Mouse (Mus musculus): ENCODE measurements around the gene Lsm14b. TPM values are rescaled to one million over a fixed set of nuclear protein-coding genes. Genes with fewer than 3 reads are reported as not detected.

Gene Lsm14b
- polyA plus RNA-seq (2012; rRNA removed) = 45.3 and 49.5 TPM in 2 replicates

GRCm38 (mm10) chr2:180024401-180025098, at the start of gene Lsm14b:
Lsm14b (plus strand) TSS chr2:180024987.
- H3K27ac ChIP-seq (ENCODE audit: control insufficient read depth, insufficient read depth, low read length) = peak within 1 kb of the TSS; percentile 48
- peaks cover 5% of the 10 kb centered on the region; the same call in 1 of the 2 replicates for H3K36me3 ChIP-seq (ENCODE audit: control insufficient read depth, insufficient read depth, low read length)
- peak; percentile 99 for DNase-seq
- TF ChIP-seq CTCF (IDR thresholded peaks at IDR 0.05; ENCODE audit: borderline replicate concordance, control insufficient read depth, extremely low read depth, insufficient read depth, low read length, poor library complexity) (peak; percentile 60; the same call in 1 of the 2 replicates), POLR2A (IDR thresholded peaks at IDR 0.05; ENCODE audit: control insufficient read depth, extremely low read depth, insufficient read depth, low read length, poor library complexity) (peak; percentile 83)
- no peaks in the 10 kb centered on the region for H3K27me3 ChIP-seq (ENCODE audit: control insufficient read depth, insufficient read depth, low read length)
- under 1% methylated on average over 73 of the region's 80 CpGs for WGBS
- H3K4me1 ChIP-seq (replicated peaks; ENCODE audit: control insufficient read depth, insufficient read depth, low read length) = peaks cover 26% of the 10 kb centered on the region
- peak within 1 kb of the TSS; percentile 89 for H3K4me3 ChIP-seq (ENCODE audit: control insufficient read depth, insufficient read depth, low read length)

GRCm38 (mm10) chr2:179975851-179976250, 48.9 kb upstream of the Lsm14b start:
- no peak overlapping the region for H3K27ac ChIP-seq (ENCODE audit: control insufficient read depth, insufficient read depth, low read length)
- peak overlapping the region; percentile 14; the same call in 1 of the 2 replicates for H3K4me3 ChIP-seq (ENCODE audit: control insufficient read depth, insufficient read depth, low read length)
- no peaks in the 10 kb centered on the region for H3K27me3 ChIP-seq (ENCODE audit: control insufficient read depth, insufficient read depth, low read length)
- peak; percentile 26 for DNase-seq
- TF ChIP-seq POLR2A (IDR thresholded peaks at IDR 0.05; ENCODE audit: control insufficient read depth, extremely low read depth, insufficient read depth, low read length, poor library complexity) (no peak), CTCF (IDR thresholded peaks at IDR 0.05; ENCODE audit: borderline replicate concordance, control insufficient read depth, extremely low read depth, insufficient read depth, low read length, poor library complexity) (no peak)
- 41% methylated on average over 82 of the region's 82 CpGs for WGBS
- H3K4me1 ChIP-seq (replicated peaks; ENCODE audit: control insufficient read depth, insufficient read depth, low read length) = peaks cover 27% of the 10 kb centered on the region
- H3K36me3 ChIP-seq (ENCODE audit: control insufficient read depth, insufficient read depth, low read length) = no peaks in the 10 kb centered on the region

- peak overlapping the region; percentile 89 for H3K4me3 ChIP-seq (ENCODE audit: control insufficient read depth, insufficient read depth, low read length)
- no peak overlapping the region for H3K27ac ChIP-seq (ENCODE audit: control insufficient read depth, insufficient read depth, low read length)
- no peaks in the 10 kb centered on the region for H3K36me3 ChIP-seq (ENCODE audit: control insufficient read depth, insufficient read depth, low read length)
- H3K27me3 ChIP-seq (ENCODE audit: control insufficient read depth, insufficient read depth, low read length) = no peaks in the 10 kb centered on the region
- TF ChIP-seq POLR2A (IDR thresholded peaks at IDR 0.05; ENCODE audit: control insufficient read depth, extremely low read depth, insufficient read depth, low read length, poor library complexity) = no peak
- no peak for TF ChIP-seq CTCF (IDR thresholded peaks at IDR 0.05; ENCODE audit: borderline replicate concordance, control insufficient read depth, extremely low read depth, insufficient read depth, low read length, poor library complexity)
- DNase-seq = no peak
- 16% methylated on average over 54 of the region's 54 CpGs for WGBS
- peaks cover 27% of the 10 kb centered on the region for H3K4me1 ChIP-seq (replicated peaks; ENCODE audit: control insufficient read depth, insufficient read depth, low read length)
These were observed 48.5 kb upstream of the Lsm14b start for GRCm38 (mm10) chr2:179976295-179976627.

- Histone ChIP-seq H3K36me3 (ENCODE audit: control insufficient read depth, insufficient read depth, low read length) (no peaks in the 10 kb centered on the region), H3K27me3 (ENCODE audit: control insufficient read depth, insufficient read depth, low read length) (no peaks in the 10 kb centered on the region), H3K27ac (ENCODE audit: control insufficient read depth, insufficient read depth, low read length) (0 out of 2 replicates have a peak within 1 kb of the TSS, but pooled peaks have one; percentile 2), H3K4me3 (ENCODE audit: control insufficient read depth, insufficient read depth, low read length) (peak within 1 kb of the TSS; percentile 89), H3K4me1 (replicated peaks; ENCODE audit: control insufficient read depth, insufficient read depth, low read length) (peaks cover 26% of the 10 kb centered on the region)
- under 1% methylated on average over 72 of the region's 84 CpGs for WGBS
- peak; percentile 88 for DNase-seq
- no peak for TF ChIP-seq CTCF (IDR thresholded peaks at IDR 0.05; ENCODE audit: borderline replicate concordance, control insufficient read depth, extremely low read depth, insufficient read depth, low read length, poor library complexity)
- peak; percentile 100 for TF ChIP-seq POLR2A (IDR thresholded peaks at IDR 0.05; ENCODE audit: control insufficient read depth, extremely low read depth, insufficient read depth, low read length, poor library complexity)
These were observed 48.0 kb upstream of the Lsm14b start, which contains the start of gene Taf4 for GRCm38 (mm10) chr2:179976628-179977343. Taf4 (minus strand) TSS chr2:179976646.

GRCm38 (mm10) chr2:179977344-179978025, 47.3 kb upstream of the Lsm14b start:
- no peaks in the 10 kb centered on the region for H3K27me3 ChIP-seq (ENCODE audit: control insufficient read depth, insufficient read depth, low read length)
- TF ChIP-seq CTCF (IDR thresholded peaks at IDR 0.05; ENCODE audit: borderline replicate concordance, control insufficient read depth, extremely low read depth, insufficient read depth, low read length, poor library complexity) (no peak), POLR2A (IDR thresholded peaks at IDR 0.05; ENCODE audit: control insufficient read depth, extremely low read depth, insufficient read depth, low read length, poor library complexity) (no peak)
- 16% methylated on average over 10 of the region's 10 CpGs for WGBS
- no peaks in the 10 kb centered on the region for H3K36me3 ChIP-seq (ENCODE audit: control insufficient read depth, insufficient read depth, low read length)
- no peak overlapping the region for H3K27ac ChIP-seq (ENCODE audit: control insufficient read depth, insufficient read depth, low read length)
- H3K4me3 ChIP-seq (ENCODE audit: control insufficient read depth, insufficient read depth, low read length) = peak overlapping the region; percentile 69
- DNase-seq = no peak
- peaks cover 20% of the 10 kb centered on the region for H3K4me1 ChIP-seq (replicated peaks; ENCODE audit: control insufficient read depth, insufficient read depth, low read length)

- Histone ChIP-seq H3K4me3 (ENCODE audit: control insufficient read depth, insufficient read depth, low read length) (no peak overlapping the region), H3K4me1 (replicated peaks; ENCODE audit: control insufficient read depth, insufficient read depth, low read length) (peaks cover 19% of the 10 kb centered on the region), H3K27me3 (ENCODE audit: control insufficient read depth, insufficient read depth, low read length) (no peaks in the 10 kb centered on the region), H3K27ac (ENCODE audit: control insufficient read depth, insufficient read depth, low read length) (no peak overlapping the region), H3K36me3 (ENCODE audit: control insufficient read depth, insufficient read depth, low read length) (no peaks in the 10 kb centered on the region)
- TF ChIP-seq POLR2A (IDR thresholded peaks at IDR 0.05; ENCODE audit: control insufficient read depth, extremely low read depth, insufficient read depth, low read length, poor library complexity) = no peak
- TF ChIP-seq CTCF (IDR thresholded peaks at IDR 0.05; ENCODE audit: borderline replicate concordance, control insufficient read depth, extremely low read depth, insufficient read depth, low read length, poor library complexity) = no peak
- WGBS = 95% methylated on average over 3 of the region's 3 CpGs
- no peak for DNase-seq
These were observed 46.5 kb upstream of the Lsm14b start for GRCm38 (mm10) chr2:179978250-179978649.
